Mouse (Mus musculus) megakaryocyte, embryonic 14.5 days (primary cell): ENCODE measurements around the gene Zfp654.

Source experiments
- FLI1 ChIP-seq: IDR thresholded peaks from 2 replicates; pipeline ENCODE4 v1.6.1; 2012; ENCODE audit warnings: low read length, inconsistent platforms, mixed read lengths
- GATA1 ChIP-seq: IDR thresholded peaks from 3 replicates; pipeline ENCODE4 v1.6.1; 2012; ENCODE audit warnings: mixed read lengths, low read length, inconsistent platforms, borderline replicate concordance

GRCm38 (mm10) chr16:64801638-64802037 is 49.8 kb downstream of the Zfp654 start:
- no peak for TF ChIP-seq GATA1
- TF ChIP-seq FLI1 = no peak
